Mouse (Mus musculus) 3T3-L1 (cell line): ENCODE data around the gene Gm27235.
"Not testable (repeated sequence)": the region's sequence is repeated elsewhere in the genome, so short reads cannot be mapped to it uniquely, and the experiment has no call there.

Experiments
- DNase-seq: peaks from one replicate; pipeline ENCODE4 v3.0.0-alpha.2; 2015; ENCODE audit warnings: low read depth, low spot score

Gm27235 gene

DNA sequence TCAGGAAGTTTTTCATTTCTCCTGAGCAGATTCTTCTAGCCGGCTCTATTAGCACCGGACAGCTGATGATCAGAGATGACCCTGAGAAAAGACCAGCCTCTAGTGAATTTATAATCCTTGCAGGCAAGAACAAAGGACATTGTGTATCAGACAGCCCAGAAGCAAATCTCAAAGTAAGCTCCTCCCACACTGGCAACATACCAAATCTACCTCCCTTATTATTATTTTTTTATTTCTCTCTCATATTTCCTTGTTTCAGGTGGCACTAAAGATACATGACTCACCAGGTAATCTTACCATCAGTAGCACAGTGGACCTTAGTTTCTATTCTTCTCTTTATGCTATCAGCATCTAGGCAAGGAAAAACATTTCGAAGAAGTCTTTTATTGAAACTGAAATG is at the start of gene Gm27235, which contains the start of gene D730048I06Rik:
Gene Gm27235, minus strand, starts transcription at position 101 of the 400 bp plus-strand sequence.
Gene D730048I06Rik, minus strand, starts transcription at position 112 of the 400 bp plus-strand sequence.
- no peak for DNase-seq

DNA sequence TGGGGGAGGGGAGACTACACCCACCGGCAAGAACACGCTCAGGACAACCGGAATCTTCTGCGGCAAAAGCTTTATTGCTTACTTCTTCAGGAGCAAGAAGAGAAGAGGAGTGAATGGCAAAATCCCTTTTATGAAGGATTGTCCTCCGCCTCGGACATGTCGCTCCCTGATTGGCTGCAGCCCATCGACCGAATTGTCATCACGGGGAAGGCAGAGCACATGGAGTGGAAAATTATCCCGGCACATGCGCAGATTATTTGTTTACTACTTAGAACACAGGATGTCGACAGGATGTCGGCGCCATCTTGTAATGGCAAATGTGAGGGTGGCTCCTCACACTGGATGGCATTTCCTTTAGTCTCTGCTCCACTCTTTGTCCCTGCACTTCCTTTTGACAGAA is 28.0 kb upstream of the Gm27235 start:
- not testable (repeated sequence) for DNase-seq

DNA sequence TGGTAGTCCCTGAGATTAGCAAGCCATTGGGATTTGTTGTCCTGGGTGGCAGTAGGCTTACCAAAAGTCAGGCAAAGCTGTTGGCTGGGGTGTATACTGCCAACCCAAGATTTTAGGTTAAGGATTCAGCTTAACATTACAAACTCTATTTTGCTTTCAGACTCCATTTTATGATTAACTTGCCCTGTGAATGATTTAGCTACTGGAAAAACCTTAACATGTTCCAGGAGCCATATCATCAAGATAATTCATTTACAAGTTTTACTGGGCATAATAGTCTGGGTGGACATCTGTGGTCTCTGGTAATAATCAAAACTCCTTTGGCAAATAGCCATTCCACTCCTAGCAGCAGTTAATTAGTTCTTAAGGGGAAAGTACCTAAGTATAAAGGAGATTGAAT is 8.2 kb upstream of the Gm27235 start:
- no peak for DNase-seq

DNA sequence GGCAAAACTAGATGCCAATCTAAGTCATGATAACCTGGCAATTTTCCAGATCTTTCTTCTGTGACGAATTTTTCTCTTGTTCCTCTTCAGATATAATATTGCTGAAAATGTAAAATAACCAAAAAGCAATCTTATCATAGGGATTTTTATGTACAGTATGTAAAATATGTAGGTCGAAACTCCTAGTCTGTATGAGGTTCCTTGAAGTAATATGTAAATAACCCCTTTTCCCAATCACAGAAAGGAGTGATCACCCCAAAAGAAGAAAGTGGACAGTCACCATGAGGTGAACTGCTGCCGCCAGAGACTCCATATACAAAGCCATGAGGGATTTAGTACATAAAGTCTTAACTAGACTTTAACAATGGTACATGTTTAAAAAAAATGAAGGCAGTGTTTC is 11.9 kb downstream of the Gm27235 start, which contains the start of gene Gm17727:
Gene Gm17727, minus strand, starts transcription at position 101 of the 400 bp plus-strand sequence.
- no peak for DNase-seq

DNA sequence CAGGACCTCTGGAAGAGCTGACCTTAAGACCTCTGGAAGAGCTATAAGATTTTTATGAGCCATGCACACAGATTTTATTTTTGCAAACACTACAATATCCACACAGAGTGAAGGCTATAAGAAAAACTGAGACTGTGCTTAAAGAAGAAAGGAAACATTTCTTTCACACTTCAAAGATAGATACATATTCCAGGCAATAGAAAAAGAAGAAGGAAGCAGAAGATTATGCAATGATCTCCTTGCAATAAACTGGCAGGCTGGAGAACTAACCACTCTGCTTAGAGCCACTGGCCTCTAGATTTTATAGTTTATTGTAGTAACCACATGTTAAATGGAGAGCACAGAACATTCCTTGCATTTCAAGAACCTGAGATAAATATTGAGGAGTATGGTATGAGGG is 33.1 kb downstream of the Gm27235 start:
- DNase-seq, result no peak

DNA sequence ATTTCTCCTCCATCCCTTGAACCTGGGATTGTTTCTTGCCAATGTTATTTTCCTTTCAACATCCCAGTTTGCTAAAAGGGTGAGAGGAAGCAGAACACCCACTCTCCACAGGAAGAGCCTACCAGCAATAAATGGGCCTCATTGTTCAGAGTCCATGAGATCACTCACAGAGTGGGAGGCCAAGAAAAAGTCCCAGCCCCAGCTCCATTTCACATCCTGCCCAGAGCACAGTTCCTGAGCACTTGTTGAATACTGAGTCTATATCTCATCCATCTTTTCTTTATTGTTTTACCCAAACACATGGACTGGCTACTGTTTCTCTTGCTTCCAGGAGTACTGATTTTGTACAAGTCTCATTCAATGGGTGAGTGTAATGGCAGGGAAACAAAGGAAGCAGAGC is 49.2 kb downstream of the Gm27235 start, which contains the start of gene Gm17677:
Gene Gm17677, plus strand, starts transcription at position 301 of the 400 bp plus-strand sequence.
- peak; percentile 8 for DNase-seq
